Mouse (Mus musculus): ENCODE data around the gene C2cd4c. TPM values are rescaled to one million over a fixed set of nuclear protein-coding genes. Genes with fewer than 3 reads are reported as not detected.

The C2cd4c gene
- polyA plus RNA-seq, 1 experiment from 2014 or later: 0.46 TPM

DNA sequence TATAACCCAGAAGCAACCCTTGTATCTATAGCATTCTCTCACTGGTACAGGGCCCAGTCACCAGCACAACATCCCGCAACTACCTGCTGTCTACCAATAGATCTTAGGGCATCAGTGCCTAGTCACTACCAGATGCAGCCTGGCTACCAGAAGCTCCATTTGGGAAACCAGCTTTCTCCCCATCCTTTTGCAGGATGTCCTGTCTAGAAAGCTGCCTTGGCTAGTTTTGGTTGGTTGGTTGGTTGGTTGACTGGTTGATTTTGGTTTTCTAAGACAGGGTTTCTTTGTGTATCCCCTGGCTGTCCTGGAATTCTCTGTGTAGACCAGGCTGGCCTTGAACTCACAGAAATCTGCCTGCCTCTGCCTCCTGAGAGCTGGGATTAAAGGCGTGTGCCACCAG lies 54.1 kb downstream of the C2cd4c start:
- WGBS: 88% methylated on average over 2 of the region's 2 CpGs
- Histone ChIP-seq H3K4me2 (ENCODE audit: low read length) (no peak overlapping the region), H3K4me1 (ENCODE audit: control insufficient read depth, insufficient read depth, low read length) (no peaks in the 10 kb centered on the region), H3K27ac (ENCODE audit: low read depth, low read length) (no peak overlapping the region), H3K9me3 (replicated peaks; ENCODE audit: control insufficient read depth, low read length) (no peaks in the 10 kb centered on the region), H3K27me3 (replicated peaks; ENCODE audit: control insufficient read depth, insufficient read depth, low read length) (no peaks in the 10 kb centered on the region), H3K9ac (ENCODE audit: low read length) (no peak overlapping the region), H3K36me3 (ENCODE audit: control insufficient read depth, insufficient read depth, low read length) (no peaks in the 10 kb centered on the region), H3K4me3 (ENCODE audit: low read depth, low read length) (no peak overlapping the region)
- DNase-seq (ENCODE audit: low spot score): no peak
- no peak for ATAC-seq

DNA sequence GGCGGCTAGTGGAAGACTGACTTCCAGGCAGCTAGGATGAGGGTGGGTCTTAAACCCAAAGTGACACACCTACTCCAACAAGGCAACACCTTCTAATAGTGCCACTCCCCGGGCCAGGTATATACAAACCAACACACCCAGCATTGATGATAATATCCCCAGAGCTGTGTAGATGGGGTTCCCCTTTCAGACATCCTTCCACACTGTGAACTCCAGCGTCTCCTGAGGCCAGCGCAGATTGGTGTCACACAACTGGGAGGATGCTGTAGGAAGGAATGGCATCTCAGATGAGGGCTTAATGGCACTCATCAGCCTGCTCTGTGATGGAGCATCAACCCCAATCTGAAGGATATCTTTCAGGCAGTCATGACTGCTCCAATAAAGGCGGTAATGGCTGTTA lies 56.3 kb downstream of the C2cd4c start:
- no peak overlapping the region for H3K27ac ChIP-seq (ENCODE audit: low read depth, low read length)
- WGBS: 95% methylated on average over 5 of the region's 5 CpGs
- DNase-seq (ENCODE audit: low spot score) (no peak), ATAC-seq (no peak)
- no peak overlapping the region for H3K9ac ChIP-seq (ENCODE audit: low read length)
- H3K27me3 ChIP-seq (replicated peaks; ENCODE audit: control insufficient read depth, insufficient read depth, low read length): no peaks in the 10 kb centered on the region
- H3K4me1 ChIP-seq (ENCODE audit: control insufficient read depth, insufficient read depth, low read length): peaks cover 7% of the 10 kb centered on the region
- H3K9me3 ChIP-seq (replicated peaks; ENCODE audit: control insufficient read depth, low read length): no peaks in the 10 kb centered on the region
- no peak overlapping the region for H3K4me2 ChIP-seq (ENCODE audit: low read length)
- H3K4me3 ChIP-seq (ENCODE audit: low read depth, low read length): no peak overlapping the region
- H3K36me3 ChIP-seq (ENCODE audit: control insufficient read depth, insufficient read depth, low read length): no peaks in the 10 kb centered on the region

DNA sequence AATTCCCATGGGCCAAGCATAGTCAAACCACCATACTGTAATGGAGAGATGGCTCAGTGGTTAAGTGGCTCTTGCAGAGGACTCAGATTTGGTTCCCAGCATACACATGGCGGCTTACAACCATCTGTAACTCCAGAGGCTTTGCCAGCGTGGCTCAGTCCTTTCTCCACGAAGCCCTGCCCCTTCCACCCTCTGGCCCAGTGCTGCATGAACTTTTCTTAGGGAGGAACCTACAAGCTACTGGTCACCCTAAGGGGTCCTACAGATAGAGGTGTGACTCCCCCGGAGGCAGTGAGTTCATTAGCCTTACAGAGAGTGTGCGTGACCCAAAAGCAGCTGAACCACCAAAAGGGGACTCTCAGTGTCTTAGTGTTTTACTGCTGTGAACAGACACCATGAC lies 56.9 kb downstream of the C2cd4c start:
- 88% methylated on average over 5 of the region's 5 CpGs for WGBS
- ATAC-seq: no peak
- DNase-seq (ENCODE audit: low spot score): no peak

More for the DNA sequence above, 56.9 kb downstream of the C2cd4c start:
- Histone ChIP-seq H3K4me2 (ENCODE audit: low read length) (no peak overlapping the region), H3K9me3 (replicated peaks; ENCODE audit: control insufficient read depth, low read length) (no peaks in the 10 kb centered on the region), H3K4me3 (ENCODE audit: low read depth, low read length) (no peak overlapping the region), H3K27me3 (replicated peaks; ENCODE audit: control insufficient read depth, insufficient read depth, low read length) (no peaks in the 10 kb centered on the region), H3K36me3 (ENCODE audit: control insufficient read depth, insufficient read depth, low read length) (no peaks in the 10 kb centered on the region), H3K4me1 (ENCODE audit: control insufficient read depth, insufficient read depth, low read length) (peaks cover 7% of the 10 kb centered on the region), H3K27ac (ENCODE audit: low read depth, low read length) (no peak overlapping the region), H3K9ac (ENCODE audit: low read length) (no peak overlapping the region)

Other genes with a start within 250 kb of the C2cd4c start
- not detected in 2 replicates for gene Vmn2r83, start 145.3 kb downstream of the C2cd4c start, polyA plus RNA-seq (2014; fragmentation: Nextera tagmentation; extraction: Ambion mirVana)
- 9.4 and 12.5 TPM in 2 replicates for gene Plpp2, start 80.2 kb downstream of the C2cd4c start, polyA plus RNA-seq (2014; fragmentation: Nextera tagmentation; extraction: Ambion mirVana)
- 35.3 and 43.7 TPM in 2 replicates for gene Mier2, start 58.8 kb downstream of the C2cd4c start, polyA plus RNA-seq (2014; fragmentation: Nextera tagmentation; extraction: Ambion mirVana)
- gene Theg, start 26.7 kb downstream of the C2cd4c start, polyA plus RNA-seq (2014; fragmentation: Nextera tagmentation; extraction: Ambion mirVana): not detected in 2 replicates
- 5.9 and 6.5 TPM in 2 replicates for gene Shc2, start 23.9 kb upstream of the C2cd4c start, polyA plus RNA-seq (2014; fragmentation: Nextera tagmentation; extraction: Ambion mirVana)
- gene Odf3l2, start 31.7 kb upstream of the C2cd4c start, polyA plus RNA-seq (2014; fragmentation: Nextera tagmentation; extraction: Ambion mirVana): 0.14 and 0.17 TPM in 2 replicates
- gene Madcam1, start 50.5 kb upstream of the C2cd4c start, polyA plus RNA-seq (2014; fragmentation: Nextera tagmentation; extraction: Ambion mirVana): 1.1 and 1.2 TPM in 2 replicates
- 101 and 105 TPM in 2 replicates for gene Tpgs1, start 55.3 kb upstream of the C2cd4c start, polyA plus RNA-seq (2014; fragmentation: Nextera tagmentation; extraction: Ambion mirVana)
- gene Cdc34, start 68.2 kb upstream of the C2cd4c start, polyA plus RNA-seq (2014; fragmentation: Nextera tagmentation; extraction: Ambion mirVana): 76.0 and 76.9 TPM in 2 replicates
- 1.4 and 1.5 TPM in 2 replicates for gene Gzmm, start 75.0 kb upstream of the C2cd4c start, polyA plus RNA-seq (2014; fragmentation: Nextera tagmentation; extraction: Ambion mirVana)
- gene Bsg, start 90.5 kb upstream of the C2cd4c start, polyA plus RNA-seq (2014; fragmentation: Nextera tagmentation; extraction: Ambion mirVana): 725 and 788 TPM in 2 replicates
- 0.32 and 0.56 TPM in 2 replicates for gene Hcn2, start 102.6 kb upstream of the C2cd4c start, polyA plus RNA-seq (2014; fragmentation: Nextera tagmentation; extraction: Ambion mirVana)
- 32.1 and 33.4 TPM in 2 replicates for gene Polrmt, start 132.6 kb upstream of the C2cd4c start, polyA plus RNA-seq (2014; fragmentation: Nextera tagmentation; extraction: Ambion mirVana)
- 0.28 and 0.38 TPM in 2 replicates for gene Fgf22, start 141.1 kb upstream of the C2cd4c start, polyA plus RNA-seq (2014; fragmentation: Nextera tagmentation; extraction: Ambion mirVana)
- 60.6 and 75.7 TPM in 2 replicates for gene Rnf126, start 152.9 kb upstream of the C2cd4c start, polyA plus RNA-seq (2014; fragmentation: Nextera tagmentation; extraction: Ambion mirVana)
- 0.58 and 0.96 TPM in 2 replicates for gene Fstl3, start 163.2 kb upstream of the C2cd4c start, polyA plus RNA-seq (2014; fragmentation: Nextera tagmentation; extraction: Ambion mirVana)
- 0.37 TPM in 1 of 2 replicates, not detected in the other for gene Prss57, start 176.9 kb upstream of the C2cd4c start, polyA plus RNA-seq (2014; fragmentation: Nextera tagmentation; extraction: Ambion mirVana)
- gene Palm, start 179.5 kb upstream of the C2cd4c start, polyA plus RNA-seq (2014; fragmentation: Nextera tagmentation; extraction: Ambion mirVana): 182 and 257 TPM in 2 replicates
- gene Misp, start 207.0 kb upstream of the C2cd4c start, polyA plus RNA-seq (2014; fragmentation: Nextera tagmentation; extraction: Ambion mirVana): 0.41 and 0.51 TPM in 2 replicates
- 98.2 and 109 TPM in 2 replicates for gene Ptbp1, start 240.4 kb upstream of the C2cd4c start, polyA plus RNA-seq (2014; fragmentation: Nextera tagmentation; extraction: Ambion mirVana)